Mouse (Mus musculus) ovary, adult 10 weeks (tissue): ENCODE data around the gene Aldh3b2. TPM values are rescaled to one million over a fixed set of nuclear protein-coding genes. Genes with fewer than 3 reads are reported as not detected.

Source experiments
- polyA plus RNA-seq: library from polyadenylated mRNA; stranded (reverse); fragments of 350-450 nt; fragmentation: Illumina TruSeq; extraction: RNeasy Lipid Tissue Mini Kit (QIAGEN cat#74804); gene quantifications from one replicate; pipeline ENCODE4 v1.2.3, GENCODE M21; 2014

The Aldh3b2 gene
- not detected for polyA plus RNA-seq

GRCm38 (mm10) chr19:3972229-3972628 lies at the start of gene Aldh3b2:
Gene Aldh3b2, plus strand, starts transcription at chr19:3972328.

GRCm38 (mm10) chr19:3929211-3929941 lies 42.8 kb upstream of the Aldh3b2 start, which contains the start of gene Aldh3b1:
Gene Aldh3b1, minus strand, starts transcription at chr19:3929808.

DNA sequence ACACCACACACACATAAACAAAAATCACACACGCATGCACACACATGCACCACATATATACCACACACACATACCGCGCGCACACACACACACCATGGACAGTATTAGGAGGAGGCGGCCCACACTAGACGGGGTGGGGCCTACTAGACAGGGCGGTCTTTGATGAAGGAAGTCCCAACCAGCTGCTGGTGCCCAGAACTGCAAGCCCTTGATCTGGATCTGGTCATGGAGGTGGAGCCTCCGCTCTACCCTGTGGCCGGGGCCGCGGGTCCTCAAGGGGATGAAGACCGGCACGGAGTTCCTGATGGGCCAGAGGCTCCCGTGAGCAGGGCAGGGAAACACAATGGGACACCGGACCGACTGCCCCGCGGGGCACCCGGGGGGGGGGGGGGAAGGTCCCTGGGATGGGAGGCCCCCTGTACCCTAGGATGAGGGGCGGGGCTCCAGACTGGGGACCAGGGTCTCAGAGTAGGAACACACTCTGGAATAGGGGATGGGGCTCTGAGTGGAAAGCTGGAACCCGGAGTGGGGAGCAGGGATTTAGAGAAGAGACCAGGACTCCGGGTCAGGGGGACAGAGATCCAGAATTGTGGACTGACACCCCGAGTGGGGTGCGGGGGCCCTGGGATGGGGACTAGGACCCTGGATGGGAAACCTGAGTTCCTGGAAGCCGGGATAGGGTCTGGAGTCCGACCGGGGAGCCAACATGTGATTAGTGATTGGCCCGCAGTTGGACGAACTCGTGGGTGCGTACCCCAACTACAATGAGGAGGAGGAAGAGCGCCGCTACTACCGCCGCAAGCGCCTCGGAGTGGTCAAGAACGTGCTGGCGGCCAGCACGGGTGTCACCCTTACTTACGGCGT lies 36.9 kb upstream of the Aldh3b2 start, which contains the start of gene Unc93b1:
Gene Unc93b1, plus strand, starts transcription at position 155 of the 864 bp plus-strand sequence.

GRCm38 (mm10) chr19:3958470-3958869 lies 13.7 kb upstream of the Aldh3b2 start, which contains the start of gene Aldh3b3:
Gene Aldh3b3, plus strand, starts transcription at chr19:3958645.

GRCm38 (mm10) chr19:3986334-3986733 lies 14.2 kb downstream of the Aldh3b2 start, which contains the start of gene Acy3:
Gene Acy3, plus strand, starts transcription at chr19:3986570.

GRCm38 (mm10) chr19:3992416-3992815 lies 20.3 kb downstream of the Aldh3b2 start, which contains the start of gene Tbx10:
Gene Tbx10, plus strand, starts transcription at chr19:3992752.

GRCm38 (mm10) chr19:4000119-4000900 lies 28.2 kb downstream of the Aldh3b2 start, which contains the start of the genes Nudt8 and Gm49405:
Gene Nudt8, plus strand, starts transcription at chr19:4000580.
Gene Gm49405, plus strand, starts transcription at chr19:4000626.

GRCm38 (mm10) chr19:4003112-4003511 lies 31.0 kb downstream of the Aldh3b2 start, which contains the start of gene Doc2g:
Gene Doc2g, plus strand, starts transcription at chr19:4003313.

GRCm38 (mm10) chr19:4012432-4013022 lies 40.4 kb downstream of the Aldh3b2 start, which contains the start of gene Ndufv1:
Gene Ndufv1, minus strand, starts transcription at chr19:4012806.

Other genes starting within 250 kb of the Aldh3b2 start
- 263 TPM for gene Kmt5b, start 204.9 kb upstream of the Aldh3b2 start, polyA plus RNA-seq
- gene Chka, start 120.6 kb upstream of the Aldh3b2 start, polyA plus RNA-seq, result 102 TPM
- gene Tcirg1, start 65.2 kb upstream of the Aldh3b2 start, polyA plus RNA-seq, result 2.5 TPM
- 1.3 TPM for gene Ndufs8, start 59.6 kb upstream of the Aldh3b2 start, polyA plus RNA-seq
- gene Aldh3b1, start 42.5 kb upstream of the Aldh3b2 start, polyA plus RNA-seq, result 1.7 TPM
- 0.51 TPM for gene Unc93b1, start 37.1 kb upstream of the Aldh3b2 start, polyA plus RNA-seq
- not detected for gene Aldh3b3, start 13.7 kb upstream of the Aldh3b2 start, polyA plus RNA-seq
- gene Acy3, start 14.2 kb downstream of the Aldh3b2 start, polyA plus RNA-seq, result 1.3 TPM
- not detected for gene Tbx10, start 20.4 kb downstream of the Aldh3b2 start, polyA plus RNA-seq
- not detected for gene Nudt8, start 28.3 kb downstream of the Aldh3b2 start, polyA plus RNA-seq
- gene Gm49405, start 28.3 kb downstream of the Aldh3b2 start, polyA plus RNA-seq, result not detected
- gene Doc2g, start 31.0 kb downstream of the Aldh3b2 start, polyA plus RNA-seq, result not detected
- 2.2 TPM for gene Ndufv1, start 40.5 kb downstream of the Aldh3b2 start, polyA plus RNA-seq
- gene Gstp1, start 65.7 kb downstream of the Aldh3b2 start, polyA plus RNA-seq, result 13.3 TPM
- gene Gstp2, start 73.7 kb downstream of the Aldh3b2 start, polyA plus RNA-seq, result 5.3 TPM
- not detected for gene Gstp3, start 87.2 kb downstream of the Aldh3b2 start, polyA plus RNA-seq
- not detected for gene Cabp2, start 109.2 kb downstream of the Aldh3b2 start, polyA plus RNA-seq
- not detected for gene Cdk2ap2, start 124.9 kb downstream of the Aldh3b2 start, polyA plus RNA-seq
- 0.37 TPM for gene Pitpnm1, start 127.7 kb downstream of the Aldh3b2 start, polyA plus RNA-seq
- gene Aip, start 153.5 kb downstream of the Aldh3b2 start, polyA plus RNA-seq, result 1.00 TPM
- not detected for gene Gpr152, start 167.5 kb downstream of the Aldh3b2 start, polyA plus RNA-seq
- gene Cabp4, start 171.7 kb downstream of the Aldh3b2 start, polyA plus RNA-seq, result not detected
- 12.7 TPM for gene Coro1b, start 176.3 kb downstream of the Aldh3b2 start, polyA plus RNA-seq
- gene Ptprcap, start 181.3 kb downstream of the Aldh3b2 start, polyA plus RNA-seq, result 1.6 TPM
- 1.2 TPM for gene Rps6kb2, start 191.0 kb downstream of the Aldh3b2 start, polyA plus RNA-seq
- gene Carns1, start 203.2 kb downstream of the Aldh3b2 start, polyA plus RNA-seq, result 1.00 TPM
- not detected for gene Tbc1d10c, start 219.0 kb downstream of the Aldh3b2 start, polyA plus RNA-seq
- gene Ppp1ca, start 219.7 kb downstream of the Aldh3b2 start, polyA plus RNA-seq, result 102 TPM
- 3.0 TPM for gene Rad9a, start 229.3 kb downstream of the Aldh3b2 start, polyA plus RNA-seq
- gene Clcf1, start 241.9 kb downstream of the Aldh3b2 start, polyA plus RNA-seq, result 0.26 TPM
- not detected for gene AC109138.7, start 242.0 kb downstream of the Aldh3b2 start, polyA plus RNA-seq